Mouse (Mus musculus) testis, postnatal 14 days (tissue): ENCODE measurements around the gene Pglyrp4.
"Not testable (repeated sequence)": the region's sequence is repeated elsewhere in the genome, so short reads cannot be mapped to it uniquely, and the experiment has no call there.

Source experiments
- DNase-seq: peaks from one replicate; pipeline ENCODE4 v3.0.0; 2021; ENCODE audit warnings: low spot score

The Pglyrp4 gene

DNA sequence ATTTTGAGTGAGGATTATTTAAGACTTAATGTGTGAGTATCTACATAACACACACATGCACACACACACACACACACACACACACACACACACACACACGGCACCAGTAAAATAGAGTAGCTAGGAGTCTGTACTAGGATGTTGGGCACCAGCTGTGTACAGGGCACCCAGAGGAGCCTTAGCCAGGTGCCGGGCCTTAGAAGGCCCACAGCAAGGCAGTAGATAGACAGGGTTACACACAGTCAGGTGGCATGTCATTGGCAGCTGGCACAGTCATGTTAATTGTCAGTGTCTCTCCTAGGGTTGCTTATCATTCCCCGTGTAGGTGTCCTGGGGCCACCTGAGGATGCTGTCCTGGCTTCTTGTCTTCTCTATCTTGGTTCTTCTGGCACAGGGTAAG lies at the start of gene Pglyrp4:
TSS of gene Pglyrp4 (plus strand) at position 301 of the 400 bp plus-strand sequence.
- DNase-seq, result no peak

GRCm38 (mm10) chr3:90678656-90679055 lies 48.0 kb upstream of the Pglyrp4 start:
- no peak for DNase-seq

- no peak for DNase-seq
Observed at GRCm38 (mm10) chr3:90683929-90684328, 42.8 kb upstream of the Pglyrp4 start.

- no peak for DNase-seq
Observed at GRCm38 (mm10) chr3:90686835-90687234, 39.9 kb upstream of the Pglyrp4 start.

GRCm38 (mm10) chr3:90693496-90693895 lies 33.2 kb upstream of the Pglyrp4 start:
- no peak for DNase-seq

- DNase-seq, result no peak
Observed at GRCm38 (mm10) chr3:90695613-90696012, 31.1 kb upstream of the Pglyrp4 start, which contains the start of gene S100a9. TSS of gene S100a9 (minus strand) at chr3:90695721.

DNA sequence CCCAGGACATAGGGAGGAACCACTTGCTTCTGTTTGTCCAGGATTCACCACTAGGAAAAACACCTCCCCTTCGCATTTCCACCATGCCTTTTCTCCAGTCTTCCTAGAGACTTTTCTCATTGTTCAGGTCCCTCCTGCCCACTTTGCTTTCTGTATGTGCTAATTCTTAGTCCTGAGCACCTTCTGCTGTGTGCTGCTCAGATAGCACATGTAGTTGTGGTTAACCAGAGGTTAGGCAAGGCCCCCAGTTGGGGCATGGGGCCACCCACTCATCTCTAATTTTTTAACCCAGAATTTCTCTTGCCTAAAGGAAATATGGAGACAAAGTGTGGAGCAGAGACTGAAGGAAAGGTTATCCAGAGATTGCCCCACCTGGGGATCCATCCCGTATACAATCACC lies 24.5 kb upstream of the Pglyrp4 start:
- no peak for DNase-seq

DNA sequence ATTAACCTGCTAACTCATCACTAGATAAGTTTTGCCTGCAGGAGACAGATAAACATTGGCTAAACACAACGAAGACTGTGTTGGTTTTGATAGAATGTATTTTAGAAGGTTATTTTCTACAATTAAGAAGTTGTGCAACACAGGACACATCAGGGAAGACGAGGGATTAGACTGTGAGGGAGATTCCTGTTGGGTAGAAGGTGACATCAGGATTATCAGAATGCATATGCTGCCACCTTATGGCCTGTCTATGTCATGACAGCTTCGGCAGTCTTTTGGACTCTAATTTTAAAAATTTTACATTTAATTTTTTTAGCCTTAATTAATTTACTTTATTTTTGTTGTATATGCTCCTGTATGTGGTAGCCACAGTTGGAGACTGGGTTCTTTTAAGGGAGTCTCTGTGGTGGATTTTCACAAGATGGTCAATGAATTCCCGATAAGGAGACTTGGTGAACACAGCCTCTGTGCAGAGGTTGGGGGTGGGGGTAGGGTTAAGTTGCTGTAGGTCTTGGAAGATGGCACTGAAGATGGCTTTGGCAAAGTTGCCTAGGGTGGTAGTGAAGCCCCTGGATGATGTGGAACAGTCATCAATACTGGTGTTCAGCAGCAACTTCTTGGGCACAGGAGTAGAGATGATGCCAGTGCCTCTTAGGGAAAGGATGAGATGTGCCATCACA lies 18.0 kb upstream of the Pglyrp4 start:
- no peak for DNase-seq

- peak; percentile 85 for DNase-seq
Observed at GRCm38 (mm10) chr3:90709591-90710460, 16.9 kb upstream of the Pglyrp4 start.

DNA sequence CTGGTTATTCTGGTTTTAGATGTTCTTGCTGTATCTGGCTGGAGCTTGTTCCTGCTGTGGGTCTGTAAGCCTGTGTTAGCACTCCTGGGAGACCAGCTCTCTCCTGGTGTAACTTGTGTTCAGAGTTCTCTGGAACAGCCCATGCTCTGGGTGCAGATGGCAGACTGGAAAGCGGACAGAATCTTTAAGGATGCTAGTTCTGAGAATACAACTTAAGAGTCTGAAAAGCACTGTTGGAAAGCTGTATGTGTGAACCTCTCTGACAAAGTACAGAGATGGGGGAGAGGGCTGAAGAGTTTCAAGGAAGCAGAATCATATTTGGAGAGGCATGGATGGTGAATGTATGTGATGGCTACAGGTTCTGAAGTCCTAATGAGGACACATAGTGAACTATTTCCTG lies 23.0 kb downstream of the Pglyrp4 start:
- DNase-seq, result no peak

DNA sequence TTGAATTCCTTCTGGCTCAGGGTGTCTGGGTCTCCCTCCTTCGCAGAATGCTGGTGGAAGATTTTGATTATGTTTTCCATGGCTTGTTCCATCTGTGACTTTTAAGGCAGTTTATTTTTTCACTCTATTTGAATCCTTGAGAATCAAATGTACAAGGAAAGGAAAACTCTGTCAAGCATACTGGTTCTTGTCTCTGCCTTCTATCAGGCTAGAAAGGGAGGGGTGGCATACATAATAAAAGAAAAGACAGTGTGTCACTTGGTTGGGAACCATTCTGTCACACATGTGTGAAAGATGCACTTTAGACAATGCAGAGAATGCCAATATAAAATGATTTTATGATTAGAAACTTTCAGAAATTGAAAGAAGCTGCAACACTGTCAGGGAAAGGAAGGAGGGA lies 51.1 kb downstream of the Pglyrp4 start, which contains the start of gene Gm5849:
TSS of gene Gm5849 (minus strand) at position 101 of the 400 bp plus-strand sequence.
- DNase-seq, result not testable (repeated sequence)
